Mouse (Mus musculus) CH12.LX (cell line): ENCODE measurements at regions not wholly inside any gene's neighbourhood (a gene's known extent, or its start where the extent isn't known, plus 50 kb on each side); places are given as distances from the start of the nearest gene placed in this dataset.

Source experiments
- DNase-seq: peaks from one replicate; pipeline ENCODE4 v3.0.0-alpha.2; 2013; ENCODE audit errors: extremely low read depth
- H3K27ac ChIP-seq: 2 replicates; pipeline ENCODE4 v1.5.1; 2012; ENCODE audit warnings: low read depth, mild to moderate bottlenecking, control low read depth, moderate library complexity; ENCODE audit not compliant: insufficient read depth
- H3K27me3 ChIP-seq: replicated peaks from 2 replicates; pipeline ENCODE3; 2012; ENCODE audit warnings: inconsistent platforms
- H3K36me3 ChIP-seq, 2 experiments: replicated peaks in 1 of 2; 2 replicates each; pipeline versions ENCODE3 to v1.6.1; 2012; ENCODE audit warnings: inconsistent platforms in 1 of 2, low read length in 1 of 2, mild to moderate bottlenecking in 1 of 2, mixed read lengths in 1 of 2, moderate library complexity in 1 of 2; ENCODE audit not compliant: control insufficient read depth in 1 of 2, insufficient read depth in 1 of 2
- H3K4me1 ChIP-seq, 2 experiments: 2 replicates each; pipeline ENCODE4 v1.6.1; 2012; ENCODE audit warnings: inconsistent platforms in 1 of 2, moderate library complexity in 1 of 2; ENCODE audit not compliant: insufficient read depth in 2 of 2, control insufficient read depth in 1 of 2
- H3K4me2 ChIP-seq: 2 replicates; pipeline ENCODE4 v1.6.1; 2012; ENCODE audit warnings: low read depth, mild to moderate bottlenecking, control low read depth; ENCODE audit not compliant: poor library complexity, insufficient read depth, severe bottlenecking
- H3K4me3 ChIP-seq, 3 experiments: fragments of 150-350 bp in 1 of 3; sonication (generic) in 1 of 3; replicated peaks in 1 of 3; 2 replicates each; pipeline versions ENCODE3 to v1.5.1; 2011 to 2012; ENCODE audit warnings: low read depth in 2 of 3, low read length in 2 of 3, mild to moderate bottlenecking in 2 of 3, moderate library complexity in 2 of 3, control low read depth in 1 of 3, improper control_type of control experiment in 1 of 3, inconsistent platforms in 1 of 3, mixed read lengths in 1 of 3; ENCODE audit not compliant: poor library complexity in 1 of 3
- H3K79me2 ChIP-seq: replicated peaks from 2 replicates; pipeline ENCODE4 v1.6.1; 2012; ENCODE audit warnings: mild to moderate bottlenecking, moderate library complexity; ENCODE audit not compliant: control insufficient read depth, poor library complexity, insufficient read depth, severe bottlenecking; ENCODE audit errors: extremely low read depth
- H3K9ac ChIP-seq: 2 replicates; pipeline ENCODE4 v1.6.1; 2012; ENCODE audit warnings: low read depth, mild to moderate bottlenecking, control low read depth, moderate library complexity; ENCODE audit not compliant: insufficient read depth
- H3K9me3 ChIP-seq: replicated peaks from 2 replicates; pipeline ENCODE3; 2012; ENCODE audit warnings: low read length, inconsistent platforms, mixed read lengths
- BHLHE40 ChIP-seq: IDR thresholded peaks from 2 replicates; pipeline ENCODE4 v1.6.1; 2011; ENCODE audit warnings: mild to moderate bottlenecking, low read depth, low read length, improper control_type of control experiment
- CHD1 ChIP-seq: IDR thresholded peaks from 2 replicates; pipeline ENCODE4 v1.6.1; 2012; ENCODE audit warnings: low read depth, low read length, improper control_type of control experiment, inconsistent platforms
- EP300 ChIP-seq: IDR thresholded peaks from 2 replicates; pipeline ENCODE4 v1.6.1; 2011; ENCODE audit warnings: low read length, improper control_type of control experiment
- ETS1 ChIP-seq: conservative IDR thresholded peaks from 2 replicates; pipeline ENCODE4 v1.6.1; 2012; ENCODE audit warnings: low read depth, mild to moderate bottlenecking, inconsistent platforms, low read length, improper control_type of control experiment, moderate library complexity
- HCFC1 ChIP-seq: IDR thresholded peaks from 2 replicates; pipeline ENCODE4 v1.6.1; 2012; ENCODE audit warnings: low read depth, mild to moderate bottlenecking, inconsistent platforms, low read length, improper control_type of control experiment
- IRF4 ChIP-seq: IDR thresholded peaks from 2 replicates; pipeline ENCODE4 v1.6.1; 2014; ENCODE audit warnings: low read depth, mild to moderate bottlenecking, inconsistent platforms, low read length, improper control_type of control experiment
- JUN ChIP-seq: IDR thresholded peaks from 2 replicates; pipeline ENCODE4 v1.6.1; 2011; ENCODE audit warnings: low read depth, mild to moderate bottlenecking, low read length, improper control_type of control experiment, moderate library complexity; ENCODE audit not compliant: insufficient read depth
- JUND ChIP-seq: conservative IDR thresholded peaks from 2 replicates; pipeline ENCODE4 v1.6.1; 2011; ENCODE audit warnings: low read depth, low read length, improper control_type of control experiment
- MAFK ChIP-seq: IDR thresholded peaks from 2 replicates; pipeline ENCODE4 v1.6.1; 2011; ENCODE audit warnings: low read length, improper control_type of control experiment; ENCODE audit not compliant: insufficient replicate concordance
- MAZ ChIP-seq: IDR thresholded peaks from 2 replicates; pipeline ENCODE4 v1.6.1; 2012; ENCODE audit warnings: low read depth, mild to moderate bottlenecking, inconsistent platforms, low read length, improper control_type of control experiment, moderate library complexity
- MEF2A ChIP-seq: IDR thresholded peaks from 2 replicates; pipeline ENCODE4 v1.6.1; 2014; ENCODE audit warnings: low read depth, mild to moderate bottlenecking, inconsistent platforms, low read length, improper control_type of control experiment, borderline replicate concordance
- MXI1 ChIP-seq: IDR thresholded peaks from 2 replicates; pipeline ENCODE4 v1.6.1; 2011; ENCODE audit warnings: mild to moderate bottlenecking, low read depth, low read length, improper control_type of control experiment
- TBP ChIP-seq: conservative IDR thresholded peaks from 2 replicates; pipeline ENCODE4 v1.6.1; 2011; ENCODE audit warnings: low read depth, low read length, improper control_type of control experiment
- TCF12 ChIP-seq: IDR thresholded peaks from 2 replicates; pipeline ENCODE4 v1.6.1; 2014; ENCODE audit warnings: low read depth, mild to moderate bottlenecking, inconsistent platforms, low read length, improper control_type of control experiment
- ZNF384 ChIP-seq: IDR thresholded peaks from 2 replicates; pipeline ENCODE4 v1.6.1; 2012; ENCODE audit warnings: low read depth, low read length, improper control_type of control experiment, inconsistent platforms
- dilution Hi-C: fragments of 300-500 bp; cut with MboI; formaldehyde crosslinking; loops from 2 replicates; pipeline ENCODE4 v1.14.3; 2020; ENCODE audit warnings: low sequenced_read_pairs; ENCODE audit not compliant: extremely low pct_unique_long_range_greater_than_20kb, extremely low pct_ligation_motif_present
- in situ Hi-C: fragments of 300-500 bp; cut with MboI; formaldehyde crosslinking; loops from 3 replicates; pipeline ENCODE4 v1.14.3; 2019; ENCODE audit warnings: low sequenced_read_pairs, low pct_ligation_motif_present, low pct_unique_long_range_greater_than_20kb, mixed read lengths

- TF ChIP-seq HCFC1 = no peak
- TF ChIP-seq, all 38 proteins: peak for 0
- Histone ChIP-seq H3K4me3 (no peak overlapping the region), H3K79me2 (no peaks in the 10 kb centered on the region), H3K4me2 (no peak overlapping the region), H3K27me3 (no peaks in the 10 kb centered on the region), H3K36me3 (no peaks in the 10 kb centered on the region), H3K9ac (no peak overlapping the region), H3K9me3 (no peaks in the 10 kb centered on the region), H3K4me1 (peaks cover 0 to 21% of the 10 kb centered on the region in 2 experiments; a peak in 2 of 4 replicates), H3K27ac (no peak overlapping the region)
- DNase-seq = no peak
- in situ Hi-C loops = no loop called here
- dilution Hi-C loops = no loop called here
Measured at GRCm38 (mm10) chr12:39586163-39586562, 451.7 kb downstream of the Arl4a start.

DNA sequence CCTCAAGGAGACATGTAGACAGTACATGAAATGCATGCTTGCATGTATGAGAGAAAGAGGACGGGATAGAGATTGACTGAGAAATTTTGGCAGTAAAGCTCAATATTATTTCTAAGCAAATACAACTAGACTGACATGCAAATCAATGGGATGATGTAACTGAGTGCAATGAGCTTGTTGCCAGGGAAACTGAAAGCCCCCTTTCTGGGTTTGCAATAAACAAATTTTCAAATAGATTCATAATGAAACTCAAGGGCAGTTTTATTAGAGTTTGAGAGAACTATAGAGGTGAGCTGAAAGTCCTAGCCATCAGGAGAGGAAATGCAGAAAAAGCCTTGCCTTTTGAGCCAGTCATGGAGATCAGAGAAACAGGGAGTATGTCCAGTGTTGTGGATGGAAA lies 460.2 kb downstream of the Arl4a start:
- H3K27me3 ChIP-seq = no peaks in the 10 kb centered on the region
- DNase-seq = peak; percentile 81
- H3K9ac ChIP-seq = peak overlapping the region; percentile 30; the same call in 1 of the 2 replicates
- H3K9me3 ChIP-seq = no peaks in the 10 kb centered on the region
- H3K4me2 ChIP-seq = peak overlapping the region; percentile 34; the same call in 1 of the 2 replicates
- peak overlapping the region; percentile 83 for H3K27ac ChIP-seq
- peaks cover 12 to 46% of the 10 kb centered on the region in 2 experiments; a peak in 3 of 4 replicates for H3K4me1 ChIP-seq
- in situ Hi-C loops (no loop called here), dilution Hi-C loops (no loop called here)
- no peak overlapping the region for H3K4me3 ChIP-seq
- H3K36me3 ChIP-seq = no peaks in the 10 kb centered on the region
- H3K79me2 ChIP-seq = no peaks in the 10 kb centered on the region
- TF ChIP-seq MAZ (0 out of 2 replicates have a peak, but pooled peaks have one; percentile 46), MXI1 (peak; percentile 74; the same call in 1 of the 2 replicates), TCF12 (peak; percentile 49; the same call in 1 of the 2 replicates), JUN (peak; percentile 71), CHD1 (0 out of 2 replicates have a peak, but pooled peaks have one; percentile 67), ETS1 (peak; percentile 71), EP300 (peak; percentile 88), IRF4 (peak; percentile 92), JUND (peak; percentile 92), ZNF384 (no peak), BHLHE40 (peak; percentile 25; the same call in 1 of the 2 replicates), MAFK (no peak), TBP (no peak), MEF2A (peak; percentile 74; the same call in 1 of the 2 replicates)
- TF ChIP-seq, all 38 proteins: peak for 11
